Mouse (Mus musculus) layer of hippocampus, adult 2 months (tissue): ENCODE data around the gene Lbhd1. TPM values are rescaled to one million over a fixed set of nuclear protein-coding genes. Genes with fewer than 3 reads are reported as not detected.
"Not testable (repeated sequence)": the region's sequence is repeated elsewhere in the genome, so short reads cannot be mapped to it uniquely, and the experiment has no call there.

Experiments used
- DNase-seq, 2 experiments: peaks; one replicate each; pipeline ENCODE4 v3.0.0; 2022; ENCODE audit warnings: low spot score in 2 of 2
- H3K27ac ChIP-seq: fragments of 200-600 bp; 2 replicates; pipeline ENCODE4 v1.8.1; 2022
- H3K4me3 ChIP-seq: fragments of 200-600 bp; 2 replicates; pipeline ENCODE4 v1.8.1; 2022; ENCODE audit warnings: mild to moderate bottlenecking
- CTCF ChIP-seq: fragments of 200-600 bp; conservative IDR thresholded peaks from 2 replicates; pipeline ENCODE4 v1.8.1; 2022; ENCODE audit warnings: antibody characterized with exemption, mild to moderate bottlenecking, moderate library complexity
- long read RNA-seq, 2 experiments: library from polyadenylated mRNA; stranded (forward); transcript quantifications; one replicate each; pipeline ENCODE4 v2.0.0; 2021; ENCODE audit warnings: borderline mapping rate in 2 of 2
- total RNA-seq, 2 experiments: library from RNA; stranded (reverse); gene quantifications; 2 replicates each; pipeline ENCODE4 v1.2.3; 2021

The Lbhd1 gene
- 1 to 10 TPM; 4.8 to 6.6 TPM for total RNA-seq
- long read RNA-seq, experiment 1, result 0 reads
- long read RNA-seq, experiment 2, result 0 reads

- Histone ChIP-seq H3K4me3 (no peak within 1 kb of the TSS), H3K27ac (no peak within 1 kb of the TSS)
- DNase-seq, result no peak
- no peak for TF ChIP-seq CTCF
These were observed at the start of gene Lbhd1, which contains the start of gene Gm49403 for GRCm38 (mm10) chr19:8883616-8884015. Gene Lbhd1, plus strand, starts transcription at chr19:8883732. Gene Gm49403, plus strand, starts transcription at chr19:8883930.

- not testable (repeated sequence) for H3K27ac ChIP-seq, DNase-seq, H3K4me3 ChIP-seq
These were observed 47.2 kb upstream of the Lbhd1 start for GRCm38 (mm10) chr19:8836327-8836726.

GRCm38 (mm10) chr19:8837251-8837791 lies 46.2 kb upstream of the Lbhd1 start, which contains the start of gene Bscl2:
Gene Bscl2, plus strand, starts transcription at chr19:8837467.
- H3K27ac ChIP-seq, result peak within 1 kb of the TSS; percentile 97
- peak within 1 kb of the TSS; percentile 80 for H3K4me3 ChIP-seq
- TF ChIP-seq CTCF, result peak; percentile 85
- peak; percentile 78 to 88 for DNase-seq

GRCm38 (mm10) chr19:8838041-8838730 lies 45.3 kb upstream of the Lbhd1 start:
- Histone ChIP-seq H3K27ac (peak overlapping the region; percentile 97), H3K4me3 (peak overlapping the region; percentile 80)
- DNase-seq, result no peak
- no peak for TF ChIP-seq CTCF

GRCm38 (mm10) chr19:8839103-8839907 lies 44.2 kb upstream of the Lbhd1 start, which contains the start of gene Gng3:
Gene Gng3, minus strand, starts transcription at chr19:8839194.
- DNase-seq, result peak; percentile 74 to 88
- Histone ChIP-seq H3K27ac (peak within 1 kb of the TSS; percentile 97), H3K4me3 (peak within 1 kb of the TSS; percentile 80)
- TF ChIP-seq CTCF, result no peak

- TF ChIP-seq CTCF, result no peak
- Histone ChIP-seq H3K27ac (peak overlapping the region; percentile 97), H3K4me3 (peak overlapping the region; percentile 80)
- peak; percentile 64 to 80 for DNase-seq
These were observed 43.4 kb upstream of the Lbhd1 start for GRCm38 (mm10) chr19:8839908-8840791.

- Histone ChIP-seq H3K4me3 (peak overlapping the region; percentile 80), H3K27ac (peak overlapping the region; percentile 97; the same call in 1 of the 2 replicates)
- no peak for DNase-seq
- TF ChIP-seq CTCF, result no peak
These were observed 42.5 kb upstream of the Lbhd1 start for GRCm38 (mm10) chr19:8841012-8841411.

- DNase-seq, result no peak
- TF ChIP-seq CTCF, result no peak
- H3K27ac ChIP-seq, result no peak overlapping the region
- H3K4me3 ChIP-seq, result no peak overlapping the region
These were observed 40.6 kb upstream of the Lbhd1 start for GRCm38 (mm10) chr19:8842961-8843360.

- TF ChIP-seq CTCF, result peak; percentile 87
- DNase-seq, result peak; percentile 68 to 89
- Histone ChIP-seq H3K4me3 (no peak overlapping the region), H3K27ac (no peak overlapping the region)
These were observed 39.0 kb upstream of the Lbhd1 start for GRCm38 (mm10) chr19:8844371-8845129.

- TF ChIP-seq CTCF, result no peak
These were observed 35.2 kb upstream of the Lbhd1 start for GRCm38 (mm10) chr19:8848356-8848755.

GRCm38 (mm10) chr19:8850402-8850901 lies 33.1 kb upstream of the Lbhd1 start, which contains the start of gene Lrrn4cl:
Gene Lrrn4cl, plus strand, starts transcription at chr19:8850768.
- no peak within 1 kb of the TSS for H3K27ac ChIP-seq
- no peak for DNase-seq
- no peak for TF ChIP-seq CTCF
- no peak within 1 kb of the TSS for H3K4me3 ChIP-seq

More at GRCm38 (mm10) chr19:8848356-8848755, 35.2 kb upstream of the Lbhd1 start:
- Histone ChIP-seq H3K27ac (no peak overlapping the region), H3K4me3 (no peak overlapping the region)
- DNase-seq, result no peak
